Mouse (Mus musculus) retina, adult 2 months (tissue): ENCODE measurements at regions not wholly inside any gene's neighbourhood (a gene's known extent, or its start where the extent isn't known, plus 50 kb on each side); places are given as distances from the start of the nearest gene placed in this dataset.

ENCODE experiments used
- DNase-seq: peaks from one replicate; pipeline ENCODE4 v3.0.0-alpha.2; 2012; ENCODE audit warnings: low read depth, low spot score

DNA sequence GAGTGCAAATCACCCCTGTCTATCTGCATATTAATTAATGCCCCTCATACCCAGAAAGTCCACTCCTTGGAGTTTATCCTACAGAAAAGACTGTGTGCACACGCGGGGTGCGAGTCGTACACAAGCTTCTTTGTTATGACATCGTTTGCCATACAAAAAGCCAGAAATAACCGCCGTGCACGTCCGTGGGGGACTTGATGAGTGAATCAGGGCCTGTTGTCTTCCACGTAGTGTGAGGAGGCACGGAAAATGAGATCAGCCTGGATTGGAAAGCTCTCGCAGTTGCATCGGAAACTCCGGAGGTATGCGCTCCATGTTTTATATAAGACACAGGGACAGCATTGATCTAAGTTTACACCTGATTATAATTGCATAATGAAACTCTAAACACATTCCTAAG is 120.3 kb downstream of the Etnk1 start:
- DNase-seq = no peak

DNA sequence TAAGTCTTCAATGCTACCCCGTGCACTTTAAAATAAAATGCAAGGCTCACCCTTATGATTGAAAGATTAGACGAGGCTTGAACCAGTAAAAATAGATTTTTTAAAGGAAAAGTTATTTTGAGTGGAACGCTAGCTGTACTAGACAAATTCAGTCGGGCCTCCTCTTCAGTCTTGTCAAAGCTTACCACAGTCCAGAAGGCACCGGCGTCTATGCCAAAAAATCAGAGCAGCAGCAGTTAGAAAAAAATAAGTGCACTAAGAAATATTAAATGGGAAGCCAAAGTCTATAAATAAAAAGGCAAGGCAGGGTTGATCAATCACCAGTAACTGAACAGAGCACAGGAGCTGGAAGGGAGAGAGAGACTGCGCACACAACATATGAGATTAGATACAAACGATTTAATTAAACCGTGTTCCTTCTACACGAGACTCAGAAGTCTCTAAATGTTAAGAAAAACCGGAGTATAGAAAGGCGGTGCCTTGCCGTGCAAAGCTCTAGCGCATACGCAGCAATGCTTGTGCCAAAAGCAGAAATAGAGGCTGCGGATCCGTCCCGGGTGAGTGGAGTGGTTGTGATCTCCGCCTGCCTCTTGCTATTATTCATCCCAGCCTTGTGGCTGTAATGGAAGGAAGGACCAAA is 121.6 kb downstream of the Etnk1 start:
- no peak for DNase-seq

DNA sequence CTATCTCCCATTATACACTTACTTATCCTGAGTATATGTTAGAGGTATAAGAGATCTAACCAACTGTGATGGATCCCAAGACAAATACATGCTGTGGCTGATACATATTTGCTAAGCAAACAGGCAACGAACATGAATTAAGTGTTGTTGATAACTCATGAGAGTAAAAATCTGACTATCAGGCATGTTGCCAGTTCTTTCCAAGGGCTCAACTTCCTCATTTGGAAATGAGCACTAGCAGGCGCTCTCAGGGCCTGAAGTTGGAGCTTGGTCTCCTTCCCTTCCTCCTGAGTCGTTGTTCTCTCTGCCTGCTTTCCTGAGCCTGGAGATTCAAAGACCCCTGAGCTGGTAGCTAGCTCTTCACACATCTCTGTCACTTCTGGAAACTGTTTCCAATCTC is 126.6 kb downstream of the Etnk1 start:
- no peak for DNase-seq

DNA sequence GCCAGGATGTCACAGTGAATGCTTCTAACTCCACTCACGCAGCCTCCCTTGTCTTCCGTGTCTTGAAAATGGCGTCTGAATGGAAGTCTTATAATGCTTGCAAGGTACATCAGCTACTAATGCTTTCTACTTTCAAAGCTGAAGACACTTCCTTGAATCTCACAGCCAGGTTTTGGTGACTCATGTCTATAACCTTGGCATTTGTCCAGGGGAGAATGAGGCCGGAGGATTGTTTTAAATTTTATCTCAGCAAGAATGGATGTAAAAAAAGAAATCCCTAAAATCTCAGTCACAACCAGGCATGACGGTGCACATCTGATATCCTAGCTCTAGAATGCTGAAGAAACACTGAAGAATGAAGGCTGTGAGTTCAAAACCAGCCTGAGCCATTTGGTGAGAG is 131.4 kb downstream of the Etnk1 start:
- no peak for DNase-seq

DNA sequence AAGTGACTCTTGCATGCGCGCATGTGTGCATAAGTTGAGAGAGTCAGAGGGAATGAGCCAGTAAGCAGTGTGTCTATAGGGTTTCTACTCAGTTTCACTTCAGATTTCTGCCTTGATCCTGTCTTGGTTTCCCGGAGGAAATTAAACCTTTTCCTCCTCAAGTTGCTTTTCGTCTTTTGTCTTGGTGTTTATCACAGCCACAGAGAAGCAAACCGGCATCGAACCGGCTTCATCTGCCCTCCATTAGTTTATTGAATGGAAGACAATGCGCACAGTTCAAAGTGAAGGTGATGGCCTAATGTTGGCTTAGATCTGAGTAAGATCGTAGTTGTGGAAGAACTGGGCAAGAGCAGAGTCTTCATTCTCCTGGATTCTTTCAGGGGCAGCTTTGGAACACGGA is 134.4 kb downstream of the Etnk1 start:
- DNase-seq = no peak

DNA sequence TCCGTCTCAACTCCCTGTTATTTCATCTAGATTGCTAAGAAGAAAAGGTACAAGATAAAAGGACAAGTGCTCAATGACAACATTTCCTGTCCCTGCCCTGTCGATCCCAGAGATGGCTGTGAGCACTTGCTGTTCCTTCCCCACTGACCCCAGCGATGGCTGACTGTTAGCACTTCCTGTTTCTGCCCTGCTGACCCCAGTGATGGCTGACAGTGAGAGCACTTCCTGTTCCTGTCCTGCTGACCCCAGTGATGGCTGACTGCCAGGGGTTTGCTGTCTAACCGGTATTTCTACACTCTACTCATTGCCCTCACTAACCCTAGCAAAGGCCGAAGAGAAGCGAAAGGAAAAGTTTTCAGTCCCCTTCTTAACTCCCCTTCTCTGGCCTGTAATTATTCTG is 140.3 kb downstream of the Etnk1 start:
- DNase-seq = no peak

DNA sequence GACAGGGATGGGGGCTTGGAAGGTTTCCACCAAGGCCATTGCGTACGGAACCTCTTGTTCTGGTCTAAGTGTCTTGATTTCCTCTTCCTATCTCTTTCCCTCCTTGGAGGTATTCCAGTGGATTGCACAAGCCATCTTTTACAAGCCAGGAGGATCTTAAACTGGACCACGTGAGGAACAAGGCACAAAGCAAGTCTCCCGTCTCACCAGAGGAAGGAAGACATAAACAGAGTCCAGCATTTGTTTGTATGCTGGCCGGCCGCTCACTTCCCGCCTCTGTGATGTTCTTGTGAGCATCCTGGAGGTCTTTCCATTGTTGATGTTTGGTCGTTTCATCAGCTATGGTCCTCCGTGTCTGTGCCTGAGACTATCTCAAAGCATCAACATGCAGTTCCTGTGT is 148.8 kb downstream of the Etnk1 start:
- no peak for DNase-seq

DNA sequence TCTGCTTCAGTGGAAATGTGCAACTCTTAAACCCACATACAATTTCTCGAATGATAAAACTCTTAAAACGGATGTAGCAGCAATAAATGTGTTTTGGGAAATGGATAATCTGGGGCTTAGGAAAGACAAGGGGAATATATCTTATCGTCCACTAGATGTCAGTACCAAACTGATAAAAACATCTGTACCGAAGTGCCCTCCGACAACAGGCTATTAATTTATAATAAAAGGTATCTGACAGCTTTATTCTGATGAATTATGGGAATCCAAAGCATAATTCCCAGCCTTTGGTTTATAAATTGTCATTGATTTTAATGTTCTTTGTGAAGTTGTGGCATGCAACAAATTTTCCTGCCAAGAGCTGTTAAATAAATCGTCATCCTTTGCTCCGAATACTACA is 153.4 kb downstream of the Etnk1 start:
- peak; percentile 18 for DNase-seq

DNA sequence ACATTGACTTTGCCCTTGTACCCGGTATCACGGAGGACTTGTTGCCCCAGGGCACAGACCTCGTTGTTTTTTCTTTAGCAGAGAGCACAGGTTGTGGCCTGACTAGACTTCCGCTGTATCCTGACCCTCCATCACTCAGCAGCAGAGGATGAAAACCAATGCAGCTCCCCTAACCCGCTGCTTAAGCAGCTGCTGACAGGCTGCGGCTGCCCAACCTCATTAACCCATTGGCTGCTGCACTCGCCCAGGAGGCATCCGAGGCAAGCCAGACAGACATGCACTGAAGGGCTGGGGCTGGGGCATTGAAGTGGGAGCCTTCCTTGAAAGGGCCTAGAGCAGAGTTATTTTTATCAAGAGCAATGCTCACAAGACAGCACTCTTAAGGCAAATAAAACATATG is 157.6 kb downstream of the Etnk1 start:
- DNase-seq = no peak

DNA sequence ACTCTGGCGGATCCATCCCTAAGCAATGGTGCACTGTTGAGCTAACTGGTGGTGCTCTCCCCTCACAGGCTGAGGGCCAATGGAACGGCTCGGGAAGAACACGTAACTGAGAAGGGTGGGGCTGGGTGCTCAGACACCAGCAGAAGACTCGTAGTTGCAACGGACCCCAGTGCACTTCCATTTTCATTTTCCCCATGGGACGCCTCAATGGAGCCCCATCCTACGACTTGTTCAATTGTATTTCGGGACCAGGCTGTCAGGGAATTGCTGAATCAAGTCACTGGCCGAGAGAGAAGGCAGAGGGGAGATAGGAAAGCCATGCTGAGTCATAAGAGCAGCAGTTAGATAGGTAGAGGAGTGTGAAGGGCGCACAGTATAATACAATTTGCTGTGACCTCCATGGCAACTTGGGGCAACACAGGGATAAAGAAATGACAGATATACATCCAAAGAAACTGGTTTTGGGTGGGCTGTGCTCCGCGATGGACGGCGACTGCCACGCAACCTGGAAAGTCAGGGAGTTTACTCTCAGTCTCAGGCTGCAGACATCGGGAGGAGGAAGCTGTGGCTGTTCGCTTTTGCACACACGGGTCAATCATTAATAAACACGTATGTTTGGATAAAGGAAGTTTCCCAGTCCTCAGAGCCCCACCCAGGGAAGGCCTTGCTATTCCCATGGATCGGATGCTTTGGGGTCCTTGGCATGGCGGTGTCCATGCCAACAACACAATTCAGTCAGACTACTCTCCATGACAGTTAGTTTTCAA is 160.1 kb downstream of the Etnk1 start:
- DNase-seq = no peak

DNA sequence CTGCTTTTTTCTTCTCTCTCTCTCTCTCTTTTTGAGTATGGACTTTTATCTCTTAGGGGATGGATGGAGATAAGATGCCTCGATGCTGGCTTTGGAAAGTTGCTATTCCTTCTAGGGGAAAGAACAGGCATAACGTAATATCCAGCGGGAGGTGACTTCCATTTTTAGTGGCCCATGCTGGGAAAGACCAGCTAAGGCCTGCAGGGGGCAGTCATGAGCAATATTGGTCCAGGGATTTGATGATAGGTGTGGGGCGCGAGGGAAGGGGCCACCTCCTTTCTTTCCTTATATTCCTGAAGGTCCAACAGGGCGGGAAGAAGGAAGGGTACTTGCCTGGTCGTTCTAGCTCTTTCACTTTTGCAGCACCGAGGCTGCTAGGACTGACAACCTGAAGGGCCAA is 160.8 kb downstream of the Etnk1 start:
- no peak for DNase-seq

DNA sequence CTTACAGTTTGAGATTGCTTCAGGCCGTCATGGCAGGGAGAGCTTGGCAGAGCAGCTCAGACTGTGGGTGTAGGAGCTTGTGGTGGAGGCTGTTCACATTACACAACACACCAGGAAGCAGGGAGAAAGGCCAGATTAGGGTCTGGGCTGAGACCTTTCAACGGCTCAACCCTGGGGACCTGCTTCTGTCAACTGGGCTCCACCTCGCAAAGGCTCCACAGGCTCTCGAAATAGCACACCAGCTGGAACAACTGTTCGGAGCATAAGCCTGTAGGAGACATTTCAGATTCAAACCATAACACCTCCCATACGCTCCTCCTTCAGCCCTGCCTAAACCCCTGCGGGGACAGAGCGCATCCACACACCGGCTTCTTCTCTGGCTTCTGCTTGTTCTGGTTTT is 161.2 kb downstream of the Etnk1 start:
- DNase-seq = no peak

DNA sequence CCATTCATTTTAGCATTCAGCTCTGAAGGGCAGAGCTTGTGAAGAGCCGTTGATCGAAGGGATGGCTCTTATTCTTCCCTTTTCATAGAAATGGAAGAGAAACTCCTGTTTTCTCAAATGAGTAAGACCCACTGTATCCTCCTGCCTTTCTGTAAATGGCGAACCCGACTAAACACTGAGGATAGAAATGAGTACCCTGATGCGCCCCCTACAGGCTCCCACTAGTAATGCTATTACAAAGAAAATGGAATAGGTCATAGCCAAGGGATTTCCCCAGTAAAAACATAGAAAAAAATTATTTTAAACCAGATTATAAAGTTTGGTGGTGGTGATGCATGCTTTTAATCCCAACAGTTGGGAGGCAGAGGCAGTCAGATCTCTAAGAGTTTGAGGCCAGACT is 162.1 kb downstream of the Etnk1 start:
- DNase-seq = no peak

DNA sequence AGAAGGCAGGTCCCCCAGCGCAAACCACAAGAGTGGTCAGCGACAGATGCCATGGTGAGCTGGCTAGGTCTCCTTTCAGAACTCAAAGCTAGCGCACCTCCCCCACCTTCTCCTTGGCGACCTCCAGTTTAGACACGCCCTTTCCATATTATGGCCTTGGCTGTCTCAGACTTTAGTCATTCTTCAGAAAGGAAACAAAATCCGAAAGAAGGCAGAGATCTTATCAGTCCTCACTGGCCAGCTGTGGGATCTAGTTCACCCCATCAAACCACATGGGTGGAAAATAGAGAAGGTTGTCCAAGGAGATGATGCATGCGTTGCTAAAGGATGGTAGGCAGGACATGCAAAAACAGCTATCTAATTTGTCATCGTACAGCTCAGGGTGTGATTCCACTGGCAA is 166.5 kb downstream of the Etnk1 start:
- no peak for DNase-seq

DNA sequence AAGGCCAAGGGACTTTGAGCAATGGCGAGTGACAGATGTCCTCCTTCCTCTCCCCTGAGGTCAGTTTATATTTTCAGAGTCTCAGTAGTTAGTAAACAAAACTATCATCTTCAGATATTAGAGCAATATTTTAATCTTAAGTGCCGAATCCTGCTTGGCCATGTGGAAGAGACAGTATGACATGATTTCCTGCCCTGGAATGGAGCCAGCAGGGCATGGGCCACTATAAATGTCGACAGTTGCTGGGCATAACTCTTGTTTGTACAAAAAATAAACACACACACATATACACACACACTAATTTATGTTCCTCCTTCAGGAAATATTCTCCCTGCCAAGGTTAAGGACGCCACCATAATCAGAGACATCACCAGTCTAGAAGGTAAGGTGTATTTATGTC is 169.6 kb downstream of the Etnk1 start:
- no peak for DNase-seq

DNA sequence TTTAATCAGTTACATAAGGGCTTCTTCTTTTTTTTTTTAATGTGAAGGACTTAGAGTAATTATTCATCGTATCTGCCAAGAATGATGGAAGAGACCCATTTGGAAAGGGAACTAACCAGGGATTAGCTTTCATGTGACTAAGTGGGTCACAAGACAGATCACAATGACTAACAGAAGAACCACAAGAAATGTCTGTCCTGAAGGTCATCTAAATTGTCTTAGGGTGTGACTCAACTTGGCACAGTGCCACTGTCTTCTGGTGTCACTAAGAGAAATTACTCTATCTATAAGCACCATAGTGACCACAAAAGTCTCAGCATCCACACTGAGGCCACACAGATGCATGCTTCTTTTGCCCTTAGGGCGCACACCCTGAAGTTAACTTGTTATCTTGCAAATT is 182.0 kb downstream of the Etnk1 start:
- DNase-seq = no peak

DNA sequence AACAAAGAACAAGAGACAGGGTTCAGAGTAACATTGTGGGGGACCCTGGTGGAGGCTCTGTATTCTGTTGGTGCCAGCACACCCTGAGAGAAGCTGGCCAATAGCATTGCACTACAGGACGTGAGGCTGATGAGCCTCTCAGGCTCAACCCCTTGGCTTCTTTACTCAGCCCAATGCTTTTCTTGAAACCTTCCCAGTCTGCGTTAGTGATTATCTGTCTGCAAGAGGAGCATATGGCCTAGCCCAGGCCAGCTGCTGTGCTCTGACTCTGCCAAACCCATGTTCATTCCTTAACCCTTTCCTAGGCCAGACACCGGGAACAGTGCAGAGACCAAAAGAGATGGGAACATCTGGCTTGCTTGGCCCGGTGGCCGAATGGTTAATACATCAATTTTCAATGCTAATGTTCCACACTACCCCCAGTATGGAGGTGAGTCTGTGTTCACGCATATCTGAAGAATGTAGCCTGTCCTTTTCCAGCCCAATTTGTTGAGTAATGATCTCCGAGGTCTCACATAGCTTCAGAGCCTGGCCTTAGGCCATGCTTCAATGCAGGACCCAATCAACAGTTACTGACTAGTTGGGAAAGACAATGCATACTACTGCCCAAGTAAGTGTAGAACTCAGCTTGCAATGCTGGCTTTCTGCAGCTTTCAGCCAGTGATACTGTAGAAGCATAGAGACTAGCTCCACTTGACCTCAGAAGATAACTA is 192.5 kb downstream of the Etnk1 start:
- DNase-seq = no peak

DNA sequence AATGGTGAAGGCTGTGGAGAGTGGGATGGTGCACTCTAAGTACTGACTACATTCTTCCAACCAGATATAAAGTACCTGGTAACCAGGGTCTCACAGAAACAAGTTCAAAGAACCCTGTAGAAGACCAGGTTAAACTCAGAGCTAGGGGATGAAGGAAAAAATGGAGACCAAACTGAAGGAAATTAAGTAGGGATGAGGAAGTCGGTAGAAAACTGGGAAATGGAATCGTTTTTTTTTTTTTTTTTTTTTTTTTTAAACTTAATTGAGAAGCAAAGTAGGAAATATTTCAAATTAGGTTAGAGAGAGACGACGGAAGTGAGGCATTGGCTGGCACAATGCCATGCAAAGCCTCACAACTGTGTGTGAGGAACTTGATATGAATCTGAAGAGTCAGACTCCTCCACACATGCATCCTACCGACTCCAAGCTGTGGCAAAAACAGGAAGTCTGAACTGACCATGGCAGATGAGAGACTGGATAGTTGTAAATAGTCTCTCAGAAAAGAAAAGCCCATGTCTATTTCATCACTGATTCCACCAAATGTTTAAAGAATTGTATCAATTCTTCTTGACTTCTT is 194.2 kb downstream of the Etnk1 start:
- DNase-seq = no peak

DNA sequence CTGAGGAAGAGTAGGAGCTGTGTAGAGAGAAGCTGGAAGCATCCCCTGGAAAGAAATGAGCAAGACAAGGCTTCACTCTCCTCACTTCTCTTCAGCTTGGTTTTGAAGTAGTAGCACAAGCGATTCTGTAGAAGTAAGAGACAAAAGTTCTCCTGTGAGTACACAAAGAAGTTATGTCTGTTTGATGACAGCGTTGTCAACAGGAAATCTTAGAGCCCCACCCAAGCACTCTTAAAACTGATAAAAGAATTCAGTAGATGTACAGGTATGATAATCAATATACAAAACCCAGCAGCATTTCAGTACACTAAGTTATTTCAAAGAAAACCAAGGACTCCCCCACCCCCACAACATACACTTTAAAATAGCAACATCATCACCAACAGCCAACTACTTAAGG is 194.9 kb downstream of the Etnk1 start:
- no peak for DNase-seq

DNA sequence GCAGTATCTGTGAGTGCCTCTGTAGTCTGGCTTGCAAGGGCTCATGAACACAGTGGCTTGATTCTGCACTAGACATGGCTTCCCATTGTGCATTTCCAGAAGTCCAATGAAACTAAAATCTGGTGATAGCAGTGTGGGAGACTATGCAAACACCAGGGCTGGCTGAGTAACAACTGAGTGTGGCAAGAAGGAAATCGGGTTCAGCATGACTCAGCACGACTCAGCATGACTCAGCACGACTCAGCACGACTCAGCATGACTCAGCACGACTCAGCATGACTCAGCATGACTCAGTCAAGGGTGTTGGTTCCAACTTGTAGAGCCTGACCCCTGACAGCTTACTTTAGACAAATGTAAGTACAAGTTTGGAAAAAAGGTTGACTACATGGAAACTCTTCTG is 198.8 kb downstream of the Etnk1 start:
- no peak for DNase-seq

DNA sequence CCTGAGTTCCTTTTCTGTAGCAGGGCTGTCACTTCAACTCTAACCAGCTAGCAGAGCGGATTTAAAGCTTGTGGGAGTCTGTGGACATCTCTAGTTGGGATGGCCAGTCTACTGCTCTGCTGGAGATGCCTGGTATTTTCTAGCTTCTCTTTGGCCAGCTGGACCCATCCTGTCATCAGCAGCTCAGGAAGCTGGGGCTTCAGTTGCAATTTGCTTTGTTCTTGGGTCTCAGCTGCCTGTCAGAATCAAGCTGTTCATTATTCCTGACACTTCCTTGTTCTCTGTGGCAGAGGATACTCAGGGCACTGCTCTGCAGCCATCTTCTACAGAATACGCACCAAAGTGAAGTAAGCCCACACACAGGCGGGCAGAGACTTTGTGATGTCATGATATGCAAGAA is 200.8 kb downstream of the Etnk1 start:
- DNase-seq = no peak

DNA sequence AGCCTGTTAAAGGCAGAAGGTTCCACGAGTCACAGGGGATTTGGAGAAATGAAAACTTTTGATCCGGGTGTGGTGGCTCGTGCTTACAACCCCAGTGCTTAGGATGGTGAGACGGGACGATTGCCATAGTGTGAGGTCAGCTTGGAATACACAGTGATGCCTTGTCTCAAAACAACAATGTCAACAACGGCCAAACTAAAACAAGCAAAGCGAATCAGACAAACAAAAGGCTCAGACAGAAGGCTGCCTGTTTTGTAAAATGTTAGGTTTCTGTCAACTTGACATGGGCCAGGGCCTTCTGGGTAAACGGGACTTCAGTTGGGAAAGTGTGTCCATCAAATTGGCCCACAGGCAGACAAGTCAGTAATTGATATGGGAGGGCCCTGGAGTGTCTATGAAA is 201.6 kb downstream of the Etnk1 start:
- no peak for DNase-seq

DNA sequence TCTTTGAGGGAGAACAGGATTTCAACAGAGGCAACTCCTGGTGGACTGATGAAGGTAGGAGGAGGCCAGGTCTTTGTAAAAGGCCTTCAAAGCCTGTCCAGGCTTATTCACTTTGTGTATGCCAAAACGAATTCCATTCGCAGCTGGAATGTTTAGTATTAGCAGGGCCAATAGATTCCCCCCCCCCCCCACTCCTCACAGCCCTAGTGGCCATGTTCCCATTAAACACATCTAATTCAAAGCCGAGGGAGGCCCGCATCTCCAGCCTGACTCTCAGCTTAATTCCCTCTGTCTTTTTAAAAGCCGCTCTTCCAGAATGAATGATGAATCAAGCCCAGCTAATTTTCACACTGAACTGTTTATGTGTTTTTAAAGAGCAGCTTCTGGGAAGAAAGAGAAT is 205.5 kb downstream of the Etnk1 start:
- no peak for DNase-seq
